Mouse (Mus musculus) spleen, adult 12 weeks (tissue): ENCODE results near the gene Kcnc1.
A peak's percentile ranks its signal among the peaks of the same experiment; 100 is the strongest.

Source experiments
- DNase-seq: peaks from one replicate; pipeline ENCODE4 v3.0.0; 2022; ENCODE audit warnings: low spot score

Gene Kcnc1

DNA sequence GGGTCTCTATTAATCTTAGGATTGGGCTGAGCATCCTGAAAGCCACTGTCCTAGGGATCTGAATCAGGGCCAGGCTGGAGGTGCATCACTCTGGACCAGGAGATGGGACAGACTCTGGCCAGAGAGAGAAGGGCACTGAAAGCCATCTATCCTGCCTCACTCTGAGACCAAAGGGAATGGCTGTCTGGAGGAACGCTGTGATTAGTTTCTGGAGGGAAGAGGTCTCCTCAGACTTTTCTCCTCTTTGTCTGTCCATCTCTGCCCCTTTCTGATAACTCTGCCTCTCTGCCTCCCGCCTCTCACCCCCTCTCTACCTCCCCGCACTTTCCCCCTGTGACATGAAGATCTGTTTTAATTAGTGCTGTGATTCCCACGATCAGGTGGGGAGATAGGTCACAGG, 1.4 kb upstream of the Kcnc1 start:
- DNase-seq = no peak

DNA sequence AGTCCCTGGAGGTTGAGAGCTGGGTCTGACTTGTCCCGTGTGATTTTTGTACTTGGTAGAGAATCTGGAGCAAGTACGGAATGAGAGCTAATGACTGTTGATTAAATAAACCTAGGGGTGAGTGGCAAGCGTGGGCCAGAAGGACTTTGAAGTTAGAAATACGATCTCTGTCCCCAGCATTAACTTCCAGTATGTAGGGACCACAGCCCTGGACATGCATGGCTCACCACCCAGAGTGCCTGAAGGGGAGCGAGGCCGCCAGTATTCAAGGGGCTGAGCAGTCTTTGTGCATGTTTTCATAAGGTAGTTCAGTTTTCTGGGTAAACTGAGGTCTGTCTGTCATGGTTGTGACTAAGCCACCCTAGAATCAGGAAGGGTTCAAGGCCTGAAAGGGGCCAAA, 726 bp upstream of the Kcnc1 start:
- DNase-seq = no peak

DNA sequence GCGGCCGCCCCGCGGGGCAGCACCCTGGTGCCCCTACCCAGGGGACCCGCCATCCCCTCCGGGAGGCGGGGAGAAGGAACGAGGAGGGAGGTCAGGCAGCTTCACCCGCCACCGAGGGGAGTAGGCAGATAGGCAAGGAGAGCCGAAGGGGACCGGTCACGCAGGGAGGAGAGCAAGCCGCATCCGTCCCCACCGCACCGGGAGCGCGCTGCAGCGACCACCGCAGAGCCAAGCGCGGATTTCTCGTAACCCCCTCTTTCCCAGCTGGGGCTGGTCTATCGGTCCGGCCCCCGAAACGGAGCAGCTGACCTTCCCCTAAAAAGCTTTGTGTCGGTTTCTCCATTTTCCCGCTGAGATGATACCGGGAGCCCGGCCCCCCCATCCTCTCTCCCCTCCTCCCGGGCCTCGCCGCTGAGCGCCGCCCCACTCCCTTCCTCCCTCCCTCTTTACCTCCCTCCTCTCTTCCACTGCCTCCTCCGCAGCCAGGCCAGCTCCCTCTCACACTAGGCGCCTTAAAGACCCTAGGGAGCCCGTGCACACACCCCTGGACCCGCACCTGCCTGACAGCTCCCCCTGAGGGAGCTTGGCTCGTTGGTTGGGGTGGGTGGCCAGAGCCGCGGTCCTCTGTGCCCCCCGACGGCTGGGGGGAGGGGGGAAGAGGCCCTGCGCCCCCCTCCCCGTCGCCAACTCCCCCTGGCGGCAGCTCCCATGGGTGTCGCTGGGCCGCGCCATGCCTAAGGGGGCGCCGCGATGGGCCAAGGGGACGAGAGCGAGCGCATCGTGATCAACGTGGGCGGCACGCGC, 833 bp downstream of the Kcnc1 start:
- DNase-seq = no peak

DNA sequence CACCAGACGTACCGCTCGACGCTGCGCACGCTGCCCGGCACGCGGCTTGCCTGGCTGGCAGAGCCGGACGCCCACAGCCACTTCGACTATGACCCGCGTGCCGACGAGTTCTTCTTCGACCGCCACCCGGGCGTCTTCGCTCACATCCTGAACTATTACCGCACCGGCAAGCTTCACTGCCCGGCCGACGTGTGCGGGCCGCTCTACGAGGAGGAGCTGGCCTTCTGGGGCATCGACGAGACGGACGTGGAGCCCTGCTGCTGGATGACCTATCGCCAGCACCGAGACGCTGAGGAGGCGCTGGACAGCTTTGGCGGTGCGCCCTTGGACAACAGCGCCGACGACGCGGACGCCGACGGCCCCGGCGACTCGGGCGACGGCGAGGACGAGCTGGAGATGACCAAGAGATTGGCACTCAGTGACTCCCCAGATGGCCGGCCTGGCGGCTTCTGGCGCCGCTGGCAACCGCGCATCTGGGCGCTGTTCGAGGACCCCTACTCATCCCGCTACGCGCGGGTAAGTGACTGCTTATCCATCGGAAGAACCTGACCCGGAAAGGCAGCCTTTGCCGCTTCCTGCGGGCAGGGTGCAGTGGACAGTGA, 1.5 kb downstream of the Kcnc1 start:
- DNase-seq = no peak

DNA sequence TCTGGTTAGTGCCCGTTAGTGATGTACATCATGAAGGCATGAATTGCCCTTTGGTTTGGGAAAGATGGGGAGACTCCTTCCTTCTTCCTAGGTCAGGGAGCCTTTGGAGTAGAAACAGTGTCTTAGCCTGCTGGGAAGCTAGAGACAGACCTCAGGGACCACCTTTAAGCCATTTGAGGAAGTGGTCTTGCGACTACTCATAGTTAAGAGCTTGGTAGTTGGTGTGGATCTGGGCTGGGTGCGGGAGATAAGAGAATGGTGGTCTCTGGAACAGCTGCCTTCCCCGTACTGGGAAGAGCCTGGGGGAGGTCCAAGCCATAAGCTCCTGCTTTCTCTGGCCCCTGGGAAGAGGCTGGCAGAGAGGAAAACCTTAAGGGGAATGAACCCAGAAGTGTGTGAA, 2.3 kb downstream of the Kcnc1 start:
- DNase-seq = no peak

DNA sequence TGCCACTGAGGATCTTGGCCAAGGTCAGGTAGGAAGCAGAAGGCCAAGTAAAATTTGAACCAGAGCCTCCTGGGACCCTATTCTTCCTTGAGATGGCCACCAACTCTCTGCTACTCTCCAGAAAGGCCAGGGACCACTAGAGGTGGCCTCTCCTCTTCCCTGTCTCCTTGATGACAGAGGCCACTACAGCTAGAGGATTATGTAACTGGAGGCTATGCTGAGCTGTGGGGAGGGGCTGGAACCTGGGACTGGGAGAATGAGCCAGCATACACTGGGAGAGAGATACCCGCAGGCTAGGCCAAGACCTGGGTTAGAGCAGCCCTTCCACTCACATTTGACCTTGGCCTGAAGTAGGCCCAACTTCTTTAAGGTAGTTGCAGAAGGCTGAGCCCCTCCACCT, 3.4 kb downstream of the Kcnc1 start:
- DNase-seq = no peak

DNA sequence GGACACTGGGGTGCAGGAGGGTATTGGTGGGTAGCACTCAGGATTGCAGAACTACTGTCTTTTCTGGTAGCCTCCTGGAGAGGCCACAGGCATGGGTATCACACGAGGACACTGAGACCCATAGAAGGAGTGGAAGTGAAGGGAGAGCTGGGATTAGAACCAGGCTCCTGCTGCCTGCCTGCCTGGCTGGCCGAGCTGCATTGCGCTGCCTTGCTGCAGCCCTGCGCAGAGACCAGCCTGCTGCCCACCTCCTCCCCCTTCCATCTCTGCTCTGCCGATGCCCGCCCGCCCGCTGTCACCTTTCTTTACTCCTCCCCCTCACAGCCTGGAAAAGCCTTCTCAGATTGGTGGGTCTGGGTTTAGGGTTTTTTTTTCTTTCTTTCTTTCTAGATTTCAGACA, 4.0 kb downstream of the Kcnc1 start:
- DNase-seq = no peak

DNA sequence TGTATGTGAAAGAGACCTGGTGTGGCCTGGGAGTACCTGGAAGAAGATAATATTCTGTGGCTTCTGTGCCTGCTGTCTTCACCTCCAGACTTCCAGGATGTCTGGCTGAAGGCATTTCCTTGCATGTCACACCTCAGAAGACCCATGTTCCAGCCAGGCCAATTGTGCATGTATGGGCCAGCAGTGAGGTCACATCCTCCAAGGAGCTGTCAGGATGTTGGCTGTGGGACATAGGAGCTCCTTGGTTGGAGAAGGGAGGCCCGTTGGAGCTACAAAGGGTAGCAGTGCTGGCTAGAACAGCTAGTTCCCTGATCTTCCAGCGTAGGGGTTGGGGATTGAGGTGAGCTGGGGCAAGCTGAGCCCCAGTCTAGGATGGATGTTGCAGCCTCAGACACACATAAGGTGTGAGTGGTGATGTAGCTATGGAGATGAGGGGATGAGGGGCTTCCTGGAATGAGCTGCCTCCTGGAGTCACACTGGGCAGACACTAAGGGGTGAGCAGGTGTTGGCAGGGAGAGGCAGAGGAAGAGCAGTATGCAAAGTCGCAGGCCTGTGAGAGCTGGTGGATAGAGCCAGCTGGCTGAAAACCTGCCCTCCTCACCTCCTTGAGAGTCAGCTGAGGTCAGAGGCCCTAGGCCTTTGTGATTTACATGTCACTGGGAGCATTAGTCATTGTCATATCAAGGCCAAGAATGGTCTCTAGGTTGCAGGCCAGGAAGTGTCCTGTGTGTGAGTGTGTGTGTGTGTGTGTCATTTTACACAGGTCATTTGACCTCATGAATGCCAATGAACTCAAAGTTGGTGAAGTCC, 5.3 kb downstream of the Kcnc1 start:
- no peak for DNase-seq

DNA sequence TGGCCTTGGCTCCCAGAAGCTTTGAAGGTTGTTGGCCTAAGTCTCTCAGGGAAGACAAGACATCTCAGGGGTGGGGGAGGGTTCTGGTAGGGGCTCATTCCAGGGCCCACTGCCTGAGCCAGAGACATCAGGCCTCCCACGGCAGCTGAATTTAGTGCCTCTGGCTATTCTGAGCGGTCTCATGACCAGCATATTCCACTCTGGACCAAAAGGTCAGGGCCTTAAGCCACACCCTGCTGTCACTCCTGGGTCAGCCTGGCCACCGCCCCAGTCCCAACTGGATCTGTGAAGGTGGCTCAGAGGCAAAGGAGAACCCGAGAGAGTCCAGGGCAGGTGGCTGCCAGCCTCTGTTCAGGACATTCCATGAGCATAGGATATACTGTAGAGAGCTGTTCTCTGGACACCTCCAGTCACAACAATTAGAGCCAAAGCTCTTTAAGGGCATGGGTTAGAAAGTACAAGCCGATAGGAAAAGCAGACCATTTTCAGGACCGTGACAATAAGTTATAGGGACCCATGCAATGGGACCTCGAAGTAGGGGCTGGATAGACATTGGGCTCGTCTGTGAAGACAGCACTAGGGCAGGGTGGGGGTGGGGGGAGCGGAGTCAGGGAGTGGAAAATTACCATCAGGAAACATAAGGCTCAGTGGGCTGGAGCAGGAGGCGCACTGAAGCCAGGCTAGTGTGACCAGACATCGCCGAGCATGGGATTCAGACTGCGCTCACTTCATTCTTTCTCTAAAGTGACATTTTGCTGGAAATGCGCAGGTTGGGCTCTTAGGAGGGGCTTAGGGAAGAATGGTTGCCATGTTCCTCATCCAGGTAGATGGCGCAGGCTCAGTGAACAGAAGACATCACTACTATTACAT, 7.6 kb downstream of the Kcnc1 start:
- DNase-seq = no peak

DNA sequence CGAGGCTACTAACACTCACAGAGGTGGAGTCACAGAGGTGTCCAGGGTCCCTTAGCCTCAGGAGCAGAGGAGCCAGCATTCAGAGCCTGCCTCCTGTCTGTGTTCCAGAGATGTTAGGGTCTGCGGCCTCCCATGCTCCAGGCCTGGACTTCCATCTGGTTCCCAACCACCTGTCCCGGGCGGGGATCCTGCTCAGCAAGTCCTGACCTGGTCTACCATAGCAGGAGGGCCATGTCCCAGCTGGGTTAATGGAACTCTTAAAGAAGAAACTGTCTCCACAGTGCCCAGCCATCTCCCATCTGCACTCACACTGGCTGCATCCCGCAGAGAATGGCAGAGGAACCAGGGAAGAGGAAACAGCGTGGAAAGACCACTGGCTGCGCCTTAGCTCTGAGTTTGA, 8.5 kb downstream of the Kcnc1 start:
- no peak for DNase-seq

DNA sequence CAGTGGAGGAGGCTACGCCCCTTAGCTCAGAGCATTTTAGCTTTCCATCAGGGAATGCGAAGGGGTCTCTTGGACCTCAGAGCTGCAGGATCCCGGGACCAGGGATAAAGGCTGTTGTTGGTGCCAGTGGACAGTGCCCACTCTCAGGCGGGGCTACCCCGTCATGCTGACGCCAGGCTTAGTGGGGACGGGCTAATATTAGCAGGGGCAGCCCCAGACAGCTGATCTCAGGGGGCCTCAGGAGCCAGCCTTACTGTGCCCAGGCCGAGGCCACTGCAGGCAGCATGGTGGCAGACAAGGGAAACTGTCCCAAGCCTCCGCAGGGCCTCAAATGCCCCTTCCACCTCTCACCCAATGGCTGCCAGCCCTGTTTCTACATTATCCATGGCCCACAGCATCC, 12.3 kb downstream of the Kcnc1 start:
- DNase-seq = no peak

DNA sequence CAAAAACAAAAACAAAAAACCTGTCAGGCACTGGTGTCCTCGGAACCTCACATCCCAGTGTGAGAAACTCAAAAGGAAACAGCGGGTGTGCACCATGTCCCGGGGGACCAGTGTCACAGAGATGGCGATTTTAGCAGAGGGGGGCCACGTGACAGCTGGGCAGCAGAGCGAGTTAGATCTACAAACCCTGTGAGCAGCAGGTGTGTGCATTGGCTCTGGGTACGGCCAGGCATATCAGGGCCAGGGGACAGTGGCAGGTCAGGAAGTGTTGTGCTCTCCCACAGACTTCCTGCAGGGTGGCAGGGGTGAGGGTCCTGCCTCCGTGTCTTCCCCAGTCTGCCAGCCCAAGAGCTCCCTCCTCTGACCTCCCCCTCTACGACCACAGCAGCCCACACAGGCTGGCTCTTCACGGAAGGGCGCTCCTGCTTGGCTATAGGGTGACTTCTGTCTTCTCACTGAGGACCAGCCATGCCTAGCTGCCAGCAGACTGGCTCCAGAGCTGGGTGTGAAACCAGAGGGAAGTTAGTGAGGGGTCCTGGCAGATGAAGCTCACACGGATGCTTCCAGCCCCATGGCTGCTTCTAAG, 13.0 kb downstream of the Kcnc1 start:
- DNase-seq = peak; percentile 45

DNA sequence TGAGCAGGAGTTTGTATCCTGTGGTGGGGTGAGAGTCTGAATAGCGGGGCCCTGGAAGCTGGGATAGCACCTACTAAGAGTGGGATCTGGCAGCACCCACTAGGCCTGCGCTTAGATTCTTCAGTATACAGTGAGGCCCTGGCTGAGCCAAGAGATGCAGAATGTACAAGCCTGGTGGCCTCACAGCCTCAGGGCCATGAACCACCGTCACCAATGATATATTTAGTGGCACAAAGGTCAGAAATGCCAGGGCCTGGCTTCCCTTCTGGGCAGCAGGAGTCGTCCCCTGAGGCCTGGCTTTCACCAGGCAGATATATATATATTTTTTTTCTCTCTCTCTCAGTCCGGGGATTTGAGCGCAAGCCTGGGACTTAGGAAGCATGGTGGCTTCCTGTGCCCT, 14.4 kb downstream of the Kcnc1 start:
- DNase-seq = no peak

DNA sequence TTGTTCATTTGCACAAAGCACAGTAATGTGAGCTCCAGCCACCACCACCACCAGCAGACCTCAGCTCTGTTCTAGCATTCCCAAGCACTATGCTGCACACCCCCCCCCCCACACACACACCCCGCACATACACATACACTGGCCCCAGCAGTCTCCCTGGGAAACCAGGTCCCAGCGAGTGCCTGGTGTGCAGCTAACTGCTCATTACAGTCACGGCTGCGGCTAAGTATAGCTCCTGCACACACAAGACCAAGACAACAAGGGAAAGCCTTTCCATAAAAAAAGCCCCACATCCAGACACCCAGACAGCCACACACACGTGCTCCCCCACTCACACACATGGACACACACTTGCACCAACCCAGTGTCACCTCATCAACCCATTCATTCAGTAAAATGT, 16.5 kb downstream of the Kcnc1 start:
- no peak for DNase-seq

DNA sequence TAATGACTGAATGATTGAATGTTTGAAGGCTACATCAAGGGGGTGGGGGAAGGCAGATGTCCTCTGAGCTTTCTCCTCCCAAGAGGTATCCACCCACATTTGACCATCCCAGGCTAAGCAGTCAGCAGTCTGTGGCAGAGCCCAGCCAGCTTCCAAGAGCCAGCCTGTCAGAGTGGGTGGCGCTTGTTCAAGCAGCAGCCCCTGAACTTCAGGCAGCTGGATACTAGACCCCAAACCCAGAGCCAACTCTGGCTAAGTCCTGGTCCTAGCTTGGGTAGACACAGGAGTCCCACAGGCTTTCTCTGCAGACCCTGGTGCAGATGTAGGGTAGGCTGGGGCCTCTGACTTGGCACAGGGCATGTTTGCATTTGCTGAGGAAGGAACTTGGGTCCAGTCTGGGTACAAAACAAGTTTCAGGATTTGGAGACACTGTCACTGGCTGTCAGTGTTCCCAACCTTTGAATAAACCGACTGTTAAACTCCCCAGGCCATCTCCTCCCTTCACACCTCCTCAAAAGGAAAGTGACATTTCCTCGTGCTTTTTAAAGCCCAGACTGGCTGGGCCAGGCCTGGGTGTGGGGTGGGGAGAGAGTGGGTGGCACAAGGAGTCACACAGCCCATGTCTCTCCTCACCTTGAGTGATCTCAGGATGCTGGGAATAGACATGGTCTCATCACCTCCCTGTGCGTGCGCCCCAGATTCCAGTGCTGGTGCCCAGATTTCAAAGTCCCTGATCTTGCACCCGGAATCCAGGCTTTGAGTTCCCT, 17.8 kb downstream of the Kcnc1 start:
- no peak for DNase-seq

DNA sequence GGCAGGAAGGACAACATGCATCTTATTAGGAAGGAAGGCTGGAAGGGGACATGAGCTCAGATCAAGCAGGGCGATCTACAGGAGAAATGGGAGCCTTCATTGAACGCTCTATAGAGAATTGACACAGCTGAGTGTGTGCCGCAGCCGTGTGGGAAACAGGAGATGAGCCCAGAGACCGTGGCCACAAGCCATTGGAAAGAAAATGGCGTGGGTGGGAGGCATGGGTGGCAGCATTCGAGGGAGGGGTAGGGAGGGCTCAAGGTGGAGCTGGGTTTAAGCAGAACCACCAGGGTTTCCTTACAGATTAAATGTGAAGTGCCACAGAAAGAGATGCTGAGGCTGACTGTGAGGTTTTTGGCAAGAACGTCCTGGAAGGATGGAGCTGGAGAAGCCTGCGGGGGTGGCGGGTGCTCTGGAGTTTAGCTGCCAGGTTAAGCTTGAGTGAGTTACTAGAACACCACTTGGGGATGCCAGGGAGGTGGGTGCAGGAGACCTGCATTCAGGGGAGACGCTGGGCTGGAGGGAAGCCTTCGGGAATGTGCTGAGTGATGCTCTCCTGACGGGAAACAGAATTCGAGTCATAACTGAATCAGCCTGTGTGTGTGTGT, 19.6 kb downstream of the Kcnc1 start:
- DNase-seq = no peak

DNA sequence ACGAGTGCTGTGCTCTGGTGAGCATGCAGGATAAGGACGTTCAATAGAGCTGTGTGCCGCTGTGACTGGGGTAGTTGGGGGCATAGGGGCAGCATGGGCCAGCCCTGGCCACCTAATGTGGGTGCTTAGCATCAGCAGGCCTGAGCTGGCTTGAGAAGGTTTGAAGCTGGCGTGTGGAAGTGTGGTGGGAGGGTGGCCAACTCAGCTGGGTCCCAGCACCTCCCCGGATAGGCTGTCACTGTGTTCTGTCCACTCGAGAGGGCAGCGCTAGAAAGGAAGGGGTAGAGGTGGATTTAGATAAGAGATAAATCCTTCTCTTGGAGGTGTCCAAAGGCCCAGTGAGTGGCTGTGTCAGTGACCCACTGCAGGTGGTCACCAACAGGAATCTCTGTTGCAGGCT, 21.2 kb downstream of the Kcnc1 start:
- no peak for DNase-seq

DNA sequence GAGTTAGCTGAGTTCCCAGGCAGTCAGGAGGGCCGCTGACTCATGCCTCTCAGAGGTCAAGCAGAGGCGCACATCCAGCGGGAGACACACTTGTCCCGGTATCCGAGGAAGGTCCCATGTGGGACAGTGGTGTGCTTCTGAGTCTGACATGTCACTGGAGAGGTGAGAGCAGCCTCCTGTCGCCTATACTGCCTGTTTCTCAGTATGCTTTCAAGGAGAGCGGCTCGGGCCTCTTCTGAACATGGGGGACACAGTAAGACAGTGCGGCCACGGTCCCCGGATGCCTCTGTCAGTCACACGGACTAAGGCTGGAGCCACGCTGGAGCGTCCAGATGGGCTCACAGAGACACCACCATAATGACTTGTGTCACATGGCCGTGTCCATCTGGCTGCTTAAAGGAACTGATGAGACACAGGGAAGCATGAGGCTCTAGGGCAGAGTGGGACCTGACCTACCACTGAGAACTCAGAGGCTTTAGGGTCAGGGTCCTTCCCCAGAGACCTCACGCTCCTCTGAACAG, 21.9 kb downstream of the Kcnc1 start:
- no peak for DNase-seq

DNA sequence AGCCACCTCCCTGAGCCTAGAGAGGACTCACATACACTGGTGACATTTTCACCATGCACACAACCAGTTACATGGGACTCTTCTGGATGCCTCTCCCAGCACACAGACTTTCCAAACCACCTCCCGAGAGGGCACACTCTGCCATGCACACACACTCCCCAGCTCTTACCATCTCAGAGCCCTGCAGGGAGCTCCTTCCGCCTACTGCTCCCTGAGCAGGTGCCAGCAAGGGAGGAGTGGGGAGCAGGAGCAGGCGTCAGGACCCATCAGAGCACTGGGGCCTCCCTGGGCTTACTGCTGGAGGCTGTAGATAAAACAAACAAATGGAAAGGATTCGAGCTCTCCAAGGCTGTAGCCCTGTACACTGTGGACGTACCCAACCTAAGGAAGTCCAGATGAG, 25.2 kb downstream of the Kcnc1 start:
- no peak for DNase-seq

DNA sequence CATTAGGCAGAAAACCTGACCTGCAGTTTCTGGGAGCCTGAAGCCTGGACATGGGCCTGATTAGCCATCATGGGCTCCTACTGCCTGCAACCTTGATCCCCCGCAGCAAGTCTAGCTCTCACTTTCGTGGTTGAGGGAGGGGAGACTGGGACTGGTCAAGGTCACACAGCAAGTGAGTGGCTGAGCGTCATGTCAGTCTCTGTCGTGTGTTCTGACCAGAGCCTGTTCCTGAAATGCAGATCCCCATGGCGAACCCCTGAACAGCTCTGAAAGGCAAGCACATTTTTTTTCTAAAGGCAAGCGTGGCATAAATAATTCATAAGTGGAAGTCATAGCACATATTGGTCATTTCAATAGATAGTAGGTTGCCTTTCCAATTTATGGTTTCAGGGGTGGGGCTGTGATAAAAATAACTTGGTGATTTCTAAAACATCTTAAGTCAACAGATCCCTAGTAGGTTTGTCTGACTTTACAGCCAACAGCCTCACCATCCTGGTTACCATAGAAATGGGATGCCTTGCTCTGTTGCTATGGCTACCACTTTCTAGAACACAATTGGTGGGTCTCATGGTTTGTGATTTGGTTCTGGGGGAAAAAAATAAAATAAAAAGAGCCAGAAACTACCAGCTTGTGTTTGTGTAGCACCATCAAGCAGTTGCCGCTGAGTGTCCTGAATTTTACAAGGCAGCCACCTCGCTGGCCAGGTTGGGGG, 25.9 kb downstream of the Kcnc1 start:
- DNase-seq = no peak
